Mouse (Mus musculus) mesoderm, embryonic 11.5 days (tissue): ENCODE measurements around the gene Mfap2.

ENCODE experiments used
- DNase-seq: peaks from one replicate; pipeline ENCODE4 v3.0.0-alpha.2; 2012; ENCODE audit warnings: low read depth, low spot score

The Mfap2 gene

GRCm38 (mm10) chr4:141010118-141010517, at the start of gene Mfap2:
TSS of gene Mfap2 (plus strand) at chr4:141010418.
- no peak for DNase-seq

GRCm38 (mm10) chr4:140960781-140961466, 49.3 kb upstream of the Mfap2 start, which contains the start of gene Sdhb:
TSS of gene Sdhb (plus strand) at chr4:140961203.
- peak; percentile 99 for DNase-seq

- DNase-seq, result no peak
These were observed 48.6 kb upstream of the Mfap2 start for GRCm38 (mm10) chr4:140961467-140962206.

GRCm38 (mm10) chr4:140962207-140962909, 47.9 kb upstream of the Mfap2 start:
- no peak for DNase-seq

GRCm38 (mm10) chr4:140962950-140963349, 47.3 kb upstream of the Mfap2 start:
- no peak for DNase-seq

GRCm38 (mm10) chr4:140963941-140964597, 46.1 kb upstream of the Mfap2 start:
- DNase-seq, result no peak

- peak; percentile 85 for DNase-seq
These were observed 45.6 kb upstream of the Mfap2 start for GRCm38 (mm10) chr4:140964620-140965019.

- DNase-seq, result no peak
These were observed 42.6 kb upstream of the Mfap2 start for GRCm38 (mm10) chr4:140967386-140968159.

GRCm38 (mm10) chr4:140971691-140972090, 38.5 kb upstream of the Mfap2 start:
- DNase-seq, result no peak

GRCm38 (mm10) chr4:140974408-140974807, 35.8 kb upstream of the Mfap2 start:
- no peak for DNase-seq

GRCm38 (mm10) chr4:140975356-140975755, 34.9 kb upstream of the Mfap2 start:
- no peak for DNase-seq

GRCm38 (mm10) chr4:140977278-140977677, 32.9 kb upstream of the Mfap2 start:
- DNase-seq, result no peak

GRCm38 (mm10) chr4:140977886-140978692, 32.1 kb upstream of the Mfap2 start:
- DNase-seq, result no peak

GRCm38 (mm10) chr4:140981605-140982004, 28.6 kb upstream of the Mfap2 start:
- DNase-seq, result no peak

GRCm38 (mm10) chr4:140982808-140983207, 27.4 kb upstream of the Mfap2 start:
- no peak for DNase-seq

- DNase-seq, result no peak
These were observed 26.8 kb upstream of the Mfap2 start for GRCm38 (mm10) chr4:140983442-140983841.

- DNase-seq, result no peak
These were observed 25.7 kb upstream of the Mfap2 start for GRCm38 (mm10) chr4:140984544-140984943.

GRCm38 (mm10) chr4:140986024-140986710, 24.1 kb upstream of the Mfap2 start:
- DNase-seq, result no peak

GRCm38 (mm10) chr4:140986711-140987395, 23.4 kb upstream of the Mfap2 start, which contains the start of gene Atp13a2:
TSS of gene Atp13a2 (plus strand) at chr4:140986873.
- DNase-seq, result peak; percentile 89
